Mouse (Mus musculus) kidney, postnatal 25 days (tissue): Measurements from ENCODE around the gene Aars2.

Experiments
- DNase-seq, 2 experiments: peaks; one replicate each; pipeline ENCODE4 v3.0.0; 2021; ENCODE audit warnings: mixed read lengths in 2 of 2

The Aars2 gene

DNA sequence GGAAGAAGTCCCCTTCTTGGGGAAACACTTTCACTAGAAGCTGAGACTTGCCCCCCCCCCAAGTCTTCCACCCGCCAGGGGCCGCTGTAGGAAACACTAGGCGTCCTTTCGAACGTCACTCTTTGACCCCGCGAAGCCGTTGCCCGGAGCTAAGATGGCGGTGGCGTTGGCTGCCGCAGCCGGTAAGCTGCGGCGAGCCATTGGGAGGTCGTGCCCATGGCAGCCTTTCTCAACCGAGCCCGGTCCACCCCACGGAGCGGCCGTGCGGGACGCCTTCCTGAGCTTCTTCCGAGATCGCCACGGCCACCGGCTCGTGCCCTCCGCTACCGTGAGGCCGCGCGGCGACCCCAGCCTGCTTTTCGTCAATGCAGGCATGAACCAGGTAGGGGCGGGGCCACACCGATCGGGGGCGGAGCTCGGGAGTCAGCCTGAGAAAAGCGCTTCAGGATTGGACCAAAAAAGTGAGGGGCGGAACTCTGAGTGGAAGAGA is at the start of gene Aars2:
Gene Aars2, plus strand, starts transcription at position 142 of the 490 bp plus-strand sequence.
- peak; percentile 96 to 98 for DNase-seq

GRCm38 (mm10) chr17:45457487-45457886 is 49.2 kb upstream of the Aars2 start:
- DNase-seq = no peak

DNA sequence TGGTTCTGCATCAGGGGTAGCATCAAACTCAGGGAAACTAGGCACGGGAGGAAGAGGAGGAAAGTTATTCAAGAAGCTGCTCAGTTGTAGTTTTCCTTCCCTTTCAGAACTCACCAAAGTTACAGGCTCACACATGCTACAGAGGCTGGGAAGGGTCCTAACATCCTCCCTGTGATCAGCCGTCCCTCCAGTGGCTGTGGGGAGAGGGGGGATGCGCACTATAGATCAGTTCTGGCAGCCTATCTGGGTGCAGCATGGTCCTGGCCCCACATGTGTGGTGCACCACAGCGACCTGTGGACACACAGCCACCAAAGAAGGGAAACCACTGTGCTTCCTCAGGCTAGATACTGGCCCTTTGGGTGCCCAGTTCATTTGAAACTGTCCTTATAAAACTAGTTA is 48.1 kb upstream of the Aars2 start:
- no peak for DNase-seq

GRCm38 (mm10) chr17:45459062-45459461 is 47.6 kb upstream of the Aars2 start:
- no peak for DNase-seq

- DNase-seq = no peak
These were observed 44.1 kb upstream of the Aars2 start for GRCm38 (mm10) chr17:45462506-45462905.

GRCm38 (mm10) chr17:45464255-45464654 is 42.4 kb upstream of the Aars2 start:
- no peak for DNase-seq

DNA sequence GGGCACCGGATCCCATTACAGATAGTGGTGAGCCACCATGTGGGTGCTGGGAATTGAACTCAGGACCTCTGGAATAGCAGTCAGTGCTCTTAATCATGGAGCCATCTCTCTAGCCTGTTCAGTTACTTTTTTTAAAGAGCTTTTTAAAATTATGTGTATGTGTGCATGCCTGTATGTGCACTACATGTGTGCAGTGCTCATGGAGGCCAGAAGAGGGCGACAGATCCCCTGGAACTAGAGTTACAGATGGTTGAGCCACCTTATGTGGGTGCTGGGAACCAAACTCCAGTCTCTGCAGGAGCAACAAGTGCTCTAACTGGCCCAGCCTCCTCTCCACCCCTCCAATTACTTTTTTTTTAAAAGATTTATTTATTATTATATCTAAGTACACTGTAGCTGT is 39.9 kb upstream of the Aars2 start:
- DNase-seq = no peak

DNA sequence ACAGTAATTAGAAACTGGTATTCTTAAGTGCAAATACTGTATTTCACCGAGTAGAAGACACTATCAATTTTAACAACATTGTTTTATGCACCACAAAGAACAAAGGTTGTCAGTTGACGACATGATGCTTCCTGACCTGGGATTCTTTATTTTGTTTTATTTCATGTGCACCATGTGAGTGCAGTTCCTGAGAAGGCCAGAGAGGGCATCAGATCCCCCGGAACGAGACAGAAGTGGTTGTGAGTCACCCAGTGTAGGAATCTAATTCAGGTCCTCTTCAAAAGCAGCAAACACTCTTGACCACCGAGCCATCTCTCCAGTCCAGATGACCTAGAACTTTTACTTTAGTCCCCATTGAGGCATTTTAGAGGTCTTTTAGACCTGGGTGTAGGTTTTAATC is 38.3 kb upstream of the Aars2 start:
- no peak for DNase-seq

DNA sequence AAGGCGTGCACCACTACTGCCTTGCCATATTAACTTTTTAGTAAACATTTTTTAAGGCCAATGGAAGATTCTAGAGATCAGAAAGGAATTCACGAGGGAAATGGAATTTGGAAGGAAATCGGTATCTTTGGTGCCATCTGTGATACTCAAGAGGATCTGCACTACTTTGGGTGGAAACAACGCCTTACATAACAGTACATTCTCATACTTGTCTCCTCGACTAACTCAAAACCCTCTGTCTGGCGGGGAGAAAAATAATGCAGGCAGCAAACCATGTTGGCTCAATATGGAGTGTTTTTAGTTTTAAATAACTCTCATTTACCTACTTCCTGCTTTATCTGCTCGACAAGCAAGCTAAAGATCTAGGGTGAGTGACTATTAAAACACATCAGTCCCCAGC is 35.9 kb upstream of the Aars2 start:
- no peak for DNase-seq

DNA sequence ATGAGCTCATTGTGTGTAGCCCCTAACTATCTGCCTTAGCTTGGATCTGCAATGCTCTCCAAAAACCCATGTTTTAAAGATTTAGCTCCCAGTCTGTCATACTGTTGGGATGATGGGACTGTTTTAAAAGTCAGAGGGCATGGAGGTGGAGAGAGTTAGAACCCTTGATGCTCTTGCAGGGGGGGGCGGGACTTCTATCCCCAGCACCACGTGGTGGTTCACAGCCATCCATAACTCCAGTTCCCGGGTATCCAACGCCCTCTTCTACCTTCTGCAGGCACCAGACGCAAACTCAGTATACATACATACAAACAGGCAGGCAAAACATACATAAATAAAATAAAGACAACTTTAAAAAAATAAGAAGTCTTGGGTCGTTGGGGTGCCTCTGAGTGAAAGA is 33.0 kb upstream of the Aars2 start:
- DNase-seq = no peak

- no peak for DNase-seq
These were observed 32.5 kb upstream of the Aars2 start for GRCm38 (mm10) chr17:45474146-45474545.

GRCm38 (mm10) chr17:45474669-45475465 is 31.8 kb upstream of the Aars2 start, which contains the start of gene Spats1:
TSS of gene Spats1 (minus strand) at chr17:45475415.
- peak; percentile 48 to 73 for DNase-seq

- peak; percentile 72 to 82 for DNase-seq
These were observed 28.3 kb upstream of the Aars2 start for GRCm38 (mm10) chr17:45478234-45478825.

- DNase-seq = peak in 1 of 2 experiments; percentile 25
These were observed 26.2 kb upstream of the Aars2 start for GRCm38 (mm10) chr17:45480429-45480828.

DNA sequence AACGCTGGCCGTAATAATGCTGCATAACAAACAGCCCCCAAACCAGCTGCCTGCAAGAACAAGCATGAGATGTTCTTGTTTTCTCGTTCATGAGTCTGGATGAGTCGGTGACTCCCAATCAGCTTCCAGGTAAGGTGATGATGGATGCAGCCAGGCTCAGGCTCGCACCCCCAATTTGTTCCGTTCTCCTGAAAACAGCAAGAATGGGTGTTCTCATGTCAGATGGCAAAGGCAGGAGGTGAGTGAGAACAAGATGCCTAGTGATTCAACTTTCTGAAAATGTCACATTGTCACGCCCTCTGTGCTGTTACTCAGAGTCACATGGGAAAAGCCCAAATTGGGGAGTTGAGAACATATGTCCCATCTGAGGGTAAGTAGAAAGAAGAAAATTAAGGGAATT is 21.1 kb upstream of the Aars2 start:
- no peak for DNase-seq

- no peak for DNase-seq
These were observed 19.4 kb upstream of the Aars2 start for GRCm38 (mm10) chr17:45487216-45487615.

DNA sequence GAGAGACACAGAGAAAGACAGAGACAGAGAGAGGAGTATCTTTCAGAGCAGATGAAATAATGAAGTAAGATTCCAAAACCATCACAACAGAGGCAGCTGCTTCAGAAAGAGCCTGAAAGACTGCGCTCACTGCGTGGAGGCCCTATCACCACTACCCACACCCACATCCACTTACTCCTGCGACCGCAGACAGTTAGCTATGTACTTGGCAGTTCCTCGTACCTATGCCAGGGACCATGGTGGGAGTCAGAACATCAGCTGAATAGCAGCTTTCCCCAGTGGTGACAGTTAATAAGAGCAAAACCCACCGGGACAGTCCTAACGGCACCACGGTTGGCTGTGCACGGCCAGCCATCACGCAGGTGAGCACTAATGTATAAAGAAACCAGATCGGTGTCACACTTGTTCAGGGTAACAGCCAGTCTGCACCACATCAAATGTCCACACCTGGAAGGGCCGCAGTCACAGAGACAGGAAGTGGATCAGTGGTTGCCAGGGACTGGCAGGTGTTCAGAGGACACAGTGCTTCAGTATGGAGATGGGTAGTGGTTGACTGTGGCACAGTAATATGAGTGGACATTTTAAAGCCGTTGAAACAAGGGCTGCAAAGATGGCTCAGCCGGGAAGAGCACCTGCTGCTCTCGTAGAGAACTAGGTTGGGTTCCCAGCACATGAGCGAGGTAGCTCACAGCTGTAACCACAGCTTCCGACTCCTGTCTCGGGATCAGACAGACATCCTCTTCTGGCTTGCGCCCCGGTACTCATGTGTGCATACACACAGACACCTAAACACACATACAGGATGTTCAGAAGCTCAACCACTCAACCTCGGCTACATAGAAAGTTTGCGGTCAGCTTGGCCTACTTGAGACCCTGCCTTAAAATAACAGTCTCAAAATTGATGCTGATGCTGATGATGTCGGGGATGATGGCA is 18.1 kb upstream of the Aars2 start:
- DNase-seq = no peak

- DNase-seq = no peak
These were observed 16.9 kb upstream of the Aars2 start for GRCm38 (mm10) chr17:45489736-45490135.

DNA sequence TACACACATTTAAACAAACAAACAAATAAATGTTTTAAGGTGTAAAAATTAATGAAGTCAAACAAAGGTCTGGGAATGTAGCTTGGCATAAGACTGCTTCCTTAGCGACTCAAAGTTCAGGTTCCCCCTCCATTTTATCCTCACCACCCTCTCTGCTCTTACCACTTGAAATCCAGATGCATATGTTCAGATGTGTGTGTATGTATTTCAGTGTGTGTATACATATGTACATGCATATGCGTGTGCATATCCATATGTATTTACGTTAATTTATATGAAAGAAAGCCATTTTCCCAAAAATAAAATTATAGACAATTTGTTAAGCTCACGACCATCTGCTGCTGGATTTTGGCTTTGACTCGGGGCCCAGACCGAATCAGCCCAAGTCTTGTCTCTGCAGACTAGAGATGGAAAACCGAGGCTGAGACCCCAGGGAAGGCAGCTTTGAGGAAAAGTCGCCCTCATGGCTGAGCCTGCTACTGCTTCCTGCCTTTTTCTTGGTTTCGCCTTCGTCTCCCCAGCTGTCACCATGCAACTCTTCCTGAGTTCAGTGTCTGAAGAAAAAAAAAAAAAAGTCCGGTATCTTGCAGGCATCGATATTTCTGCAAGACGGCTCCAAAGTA is 16.0 kb upstream of the Aars2 start:
- no peak for DNase-seq

- DNase-seq = no peak
These were observed 11.2 kb upstream of the Aars2 start for GRCm38 (mm10) chr17:45495398-45495797.

DNA sequence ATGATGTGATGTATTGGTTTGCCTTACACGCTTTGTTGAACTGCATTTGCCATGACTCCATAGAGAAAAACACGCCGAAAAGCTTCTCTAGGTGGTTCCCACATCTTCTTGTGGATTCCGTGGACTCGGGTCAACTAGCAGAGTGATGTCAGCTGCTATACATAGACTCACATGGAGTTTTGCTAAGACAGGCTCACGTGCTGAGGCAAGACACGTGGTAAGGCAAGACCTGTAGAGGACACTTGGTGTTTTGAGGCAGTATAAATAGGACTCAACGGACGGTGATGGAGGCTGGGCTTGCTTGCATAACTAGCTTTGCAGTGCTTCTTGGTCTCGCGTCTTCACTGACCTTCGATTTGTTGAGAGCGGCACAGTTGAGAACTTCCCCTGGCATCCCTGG is 8.2 kb upstream of the Aars2 start:
- DNase-seq = no peak

DNA sequence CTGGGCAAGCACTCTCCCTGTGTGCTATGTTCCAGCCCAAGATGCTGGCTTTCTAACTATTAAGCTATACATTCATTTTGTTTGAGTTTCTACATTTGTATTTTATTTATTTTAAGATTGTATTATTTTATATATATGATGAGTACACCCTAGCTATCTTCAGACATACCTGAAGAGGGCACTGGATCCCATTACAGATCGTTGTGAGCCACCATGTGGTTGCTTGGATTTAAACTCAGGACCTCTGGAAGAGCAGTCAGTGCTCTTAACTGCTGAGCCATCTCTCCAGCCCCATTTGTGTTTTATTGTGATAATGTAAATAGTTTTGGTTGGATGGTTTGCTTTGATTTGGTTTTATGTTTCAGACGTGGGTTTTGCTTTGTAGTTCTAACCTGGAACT is 7.1 kb upstream of the Aars2 start:
- DNase-seq = no peak

DNA sequence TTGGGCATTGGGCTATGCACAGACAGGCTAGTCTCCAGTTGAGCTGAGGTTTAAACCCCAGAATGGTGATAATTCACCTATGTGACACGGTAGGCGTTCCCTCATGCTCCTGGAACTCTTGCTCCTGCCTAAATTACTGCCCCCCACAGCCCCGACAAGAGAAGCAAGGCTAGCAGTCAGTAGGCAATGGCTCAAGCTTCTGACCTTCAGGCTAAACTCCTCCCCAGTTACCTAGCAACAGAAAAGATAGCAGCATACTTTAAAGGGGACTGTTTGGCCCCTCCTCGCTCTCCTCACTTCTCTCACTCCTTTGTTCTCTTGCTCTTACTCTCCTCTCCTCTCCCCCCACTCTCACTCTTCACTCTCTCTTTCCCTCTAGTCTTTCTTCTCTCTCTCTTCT is 5.7 kb upstream of the Aars2 start:
- no peak for DNase-seq
